Mouse (Mus musculus) bone marrow macrophage, adult 2 months (primary cell): ENCODE measurements around the gene Ext2.

Experiments used
- CTCF ChIP-seq: IDR thresholded peaks from 2 replicates; pipeline ENCODE4 v1.5.1; 2012; ENCODE audit warnings: low read depth, mild to moderate bottlenecking, low read length, moderate library complexity
- POLR2A ChIP-seq: IDR thresholded peaks from 2 replicates; pipeline ENCODE4 v1.6.1; 2012; ENCODE audit warnings: mild to moderate bottlenecking, low read depth, low read length, borderline replicate concordance

- TF ChIP-seq CTCF = peak; percentile 64
- TF ChIP-seq POLR2A = no peak
Measured at GRCm38 (mm10) chr2:93870842-93871241, 48.5 kb upstream of the Ext2 start.
